Mouse (Mus musculus) kidney, adult 10 weeks (tissue): ENCODE data around the gene Uba3. TPM values are rescaled to one million over a fixed set of nuclear protein-coding genes. Genes with fewer than 3 reads are reported as not detected.

Experiments used
- polyA plus RNA-seq: library from polyadenylated mRNA; stranded (reverse); fragments of 350-450 nt; fragmentation: Illumina TruSeq; extraction: RNeasy Lipid Tissue Mini Kit (QIAGEN cat#74804); gene quantifications from one replicate; pipeline ENCODE4 v1.2.3, GENCODE M21; 2014; ENCODE audit warnings: low read depth, low replicate concordance

Uba3 gene
- polyA plus RNA-seq = 169 TPM

GRCm38 (mm10) chr6:97205439-97205885, at the start of gene Uba3:
TSS of gene Uba3 (minus strand) at chr6:97205647.

GRCm38 (mm10) chr6:97252711-97253221, 47.3 kb upstream of the Uba3 start, which contains the start of gene Lmod3:
TSS of gene Lmod3 (minus strand) at chr6:97252759.

DNA sequence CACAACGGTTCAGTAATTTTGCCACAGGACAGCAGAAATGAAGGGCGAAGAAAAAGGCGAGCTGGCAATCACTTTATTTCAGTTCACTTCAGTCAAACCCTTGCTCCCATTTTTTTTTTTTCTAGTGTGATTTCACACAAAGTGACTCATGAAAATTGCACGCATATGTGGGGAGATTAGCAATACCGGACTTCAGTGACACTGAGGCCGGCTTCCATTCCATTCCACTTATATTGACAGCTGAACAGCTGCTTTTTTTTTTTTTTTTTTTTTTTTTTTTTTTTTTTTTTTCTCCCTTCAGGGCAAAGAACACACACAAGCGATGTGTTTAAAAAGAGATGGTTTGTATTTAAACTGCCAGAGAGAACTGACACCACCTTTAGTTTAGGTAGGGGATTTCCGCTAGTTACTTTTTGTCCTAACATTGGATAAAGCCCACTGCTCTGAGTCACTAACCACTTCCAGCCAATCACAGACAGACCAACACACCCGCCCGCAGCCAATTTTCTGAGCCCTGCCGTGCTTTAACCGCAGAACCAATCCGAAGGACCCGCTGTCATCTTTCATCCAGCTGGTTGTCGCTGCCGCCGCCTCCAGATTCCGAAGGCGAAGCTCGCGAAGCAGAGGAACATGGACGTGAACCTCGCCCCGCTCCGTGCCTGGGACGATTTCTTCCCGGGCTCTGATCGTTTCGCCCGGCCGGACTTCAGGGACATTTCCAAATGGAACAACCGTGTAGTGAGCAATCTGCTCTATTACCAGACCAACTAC, 4.9 kb upstream of the Uba3 start, which contains the start of gene Arl6ip5:
TSS of gene Arl6ip5 (plus strand) at position 499 of the 771 bp plus-strand sequence.

GRCm38 (mm10) chr6:97178491-97179366, 26.7 kb downstream of the Uba3 start, which contains the start of gene Tmf1:
TSS of gene Tmf1 (minus strand) at chr6:97179122.

DNA sequence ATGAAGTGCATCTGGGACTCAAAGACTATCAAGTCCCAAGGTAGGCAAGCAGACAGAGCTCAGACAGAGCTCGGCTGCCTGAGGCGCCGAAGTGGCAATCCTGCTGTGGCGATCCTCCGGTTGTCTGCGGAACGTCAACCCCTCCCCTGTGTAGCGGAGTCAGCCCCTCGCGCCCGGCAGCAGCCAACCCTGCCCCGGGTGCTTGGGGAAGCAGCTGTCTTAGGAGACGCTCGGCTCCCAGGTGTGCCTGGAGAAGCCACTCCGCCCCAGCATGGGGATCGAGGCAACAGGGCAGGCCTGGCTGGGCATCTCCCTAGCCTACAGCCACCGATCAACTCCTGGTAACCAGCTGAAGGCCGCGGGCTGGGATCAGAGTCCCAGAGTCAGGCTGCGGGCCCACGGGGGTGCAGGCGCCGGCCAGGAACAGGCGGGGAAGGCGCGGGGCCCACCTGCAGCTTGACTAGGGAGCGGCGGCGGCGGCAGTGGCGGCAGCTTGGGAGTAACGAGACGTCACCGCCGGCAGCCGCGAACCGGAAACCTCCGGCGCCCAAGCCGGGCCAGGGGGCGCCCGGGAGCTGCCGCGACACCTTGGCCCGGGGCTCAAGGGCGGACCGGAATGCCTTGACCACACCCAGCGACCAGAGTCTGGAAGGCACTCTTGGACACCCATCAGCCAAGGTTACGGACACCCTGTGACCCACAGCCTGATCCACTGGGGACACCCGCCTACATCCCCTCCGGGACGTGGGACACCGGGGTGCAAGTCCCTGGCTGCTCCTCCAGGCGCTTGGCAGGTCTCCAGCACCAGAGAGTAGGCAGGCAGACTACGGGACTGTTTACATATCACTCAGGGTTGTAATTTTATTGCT, 56.8 kb downstream of the Uba3 start, which contains the start of gene Eogt:
TSS of gene Eogt (minus strand) at position 800 of the 869 bp plus-strand sequence.

Other genes with a start within 250 kb of the Uba3 start
- not detected for gene Fam19a4, start 145.2 kb downstream of the Uba3 start, polyA plus RNA-seq
- 20.3 TPM for gene Eogt, start 56.5 kb downstream of the Uba3 start, polyA plus RNA-seq
- 47.7 TPM for gene Tmf1, start 26.5 kb downstream of the Uba3 start, polyA plus RNA-seq
- 79.1 TPM for gene Arl6ip5, start 5.0 kb upstream of the Uba3 start, polyA plus RNA-seq
- 0.85 TPM for gene Lmod3, start 47.1 kb upstream of the Uba3 start, polyA plus RNA-seq